20 mouse cellular contexts compared by ENCODE assay signal in genomic region chr13:59895754-59896153, GRCm38 (mm10).
"Had no signal": no experiment of that assay in that cellular context is flagged by ENCODE, and none has a peak within 500 bp of the region (broad histone marks: within the 10 kb centered on the region; RNA-seq: fewer than 3 reads in every experiment).

No protein-coding gene starts in this region.

- H3K4me1 ChIP-seq: lung, embryonic 15.5 days had no signal

- H3K27ac ChIP-seq: kidney, postnatal 0 days; left cerebral cortex, adult 2 months; lung, embryonic 15.5 days; midbrain, embryonic 10.5 days; midbrain, embryonic 13.5 days; neural tube, embryonic 13.5 days had no signal

- H3K9ac ChIP-seq: lung, embryonic 15.5 days; midbrain, embryonic 13.5 days; neural tube, embryonic 13.5 days had no signal

- ATAC-seq: intestine, embryonic 16.5 days; midbrain, embryonic 13.5 days; midbrain, embryonic 16.5 days had no signal

- H3K4me3 ChIP-seq: left cerebral cortex, adult 2 months; lung, embryonic 15.5 days; megakaryocyte, embryonic 14.5 days; midbrain, embryonic 10.5 days; midbrain, embryonic 13.5 days; myocyte; neural tube, embryonic 13.5 days had no signal

- H3K9me3 ChIP-seq: lung, embryonic 15.5 days; midbrain, embryonic 10.5 days; midbrain, embryonic 13.5 days; neural tube, embryonic 13.5 days had no signal

- H3K36me3 ChIP-seq: lung, embryonic 15.5 days; midbrain, embryonic 10.5 days; midbrain, embryonic 13.5 days; neural tube, embryonic 13.5 days had no signal

- DNase-seq: kidney, adult 18-20 months; kidney, adult 9 months; kidney, postnatal 25 days; layer of hippocampus, postnatal 36 days; lung, adult 18-20 months; lung, postnatal 10 days; lung, postnatal 36 days; retina, postnatal 1 day; thymus, adult 18-20 months; thymus, postnatal 36 days had no signal

- H3K4me2 ChIP-seq: lung, embryonic 15.5 days; midbrain, embryonic 13.5 days; neural tube, embryonic 13.5 days had no signal
